Mouse (Mus musculus): ENCODE data around the gene Cyb5r3.

DNA sequence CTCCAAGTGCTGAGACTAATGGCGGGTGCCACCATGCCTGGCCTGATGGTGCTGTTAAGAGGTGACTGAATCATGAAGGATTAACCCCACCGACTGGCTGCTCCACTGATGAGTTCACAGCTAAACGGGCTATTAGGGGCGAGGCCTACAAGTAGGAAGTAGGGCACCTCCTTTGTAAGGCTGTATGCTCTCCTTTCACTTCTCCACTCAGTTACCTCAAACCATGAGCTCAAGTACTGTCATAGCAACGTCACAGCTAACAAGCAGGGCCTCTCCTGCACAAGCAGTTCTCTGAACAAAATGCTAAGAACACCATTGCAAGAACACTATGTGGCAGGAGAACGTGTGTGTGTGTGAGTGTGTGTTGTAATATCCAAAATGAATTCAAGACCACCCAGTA is 26.9 kb downstream of the Cyb5r3 start:
- no peak for TF ChIP-seq CTCF (IDR thresholded peaks at IDR 0.05; ENCODE audit: low read depth)
- no peak for TF ChIP-seq EP300 (IDR thresholded peaks at IDR 0.05; ENCODE audit: low read depth)
